Mouse (Mus musculus): ENCODE measurements around the gene Frmd5.

DNA sequence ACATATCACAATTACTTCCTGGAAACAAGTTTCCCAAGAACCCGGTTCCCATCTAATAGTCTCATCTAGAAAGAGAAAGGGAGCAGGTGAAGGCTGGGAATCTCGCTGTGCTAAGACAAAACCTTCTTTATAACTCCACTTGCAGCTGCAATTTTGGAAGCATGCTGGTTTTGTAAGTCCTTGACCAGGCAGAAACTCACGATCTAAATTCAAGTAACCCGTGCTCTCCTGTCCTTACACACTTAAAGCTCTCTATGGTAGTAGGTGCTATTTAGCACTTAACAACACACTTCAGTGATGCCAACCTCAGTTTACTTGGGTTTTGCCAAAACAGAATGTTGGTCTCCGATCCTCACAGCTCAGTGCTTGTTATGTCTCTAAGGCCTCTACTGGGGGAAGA is 99.4 kb downstream of the Frmd5 start:
- TF ChIP-seq CTCF (IDR thresholded peaks at IDR 0.05) (no peak), EP300 (IDR thresholded peaks at IDR 0.05) (no peak)
